ENCODE assay signal across 23 mouse cellular contexts in genomic region chr4:34917400-34917799, GRCm38 (mm10). TPM values are rescaled to one million over a fixed set of nuclear protein-coding genes. Genes with fewer than 3 reads are reported as not detected.
DNase-seq lines count a peak whose midpoint lies in the region; ATAC-seq lines count a peak whose summit lies in the region.
"Had no signal": no experiment of that assay in that cellular context is flagged by ENCODE, and none has a peak within 500 bp of the region (broad histone marks: within the 10 kb centered on the region; RNA-seq: fewer than 3 reads in every experiment).

No protein-coding gene starts in this region.

- H3K4me3 ChIP-seq in forebrain, embryonic 13.5 days: no peak overlapping the region
- H3K4me3 ChIP-seq in forebrain, embryonic 11.5 days (ENCODE audit: low read depth, low read length): no peak overlapping the region
- H3K4me3 ChIP-seq in limb, embryonic 10.5 days: no peak overlapping the region
- H3K4me3 ChIP-seq: embryonic facial prominence, embryonic 12.5 days; heart, embryonic 13.5 days had no signal

- H3K9me3 ChIP-seq in forebrain, embryonic 13.5 days (replicated peaks): no peaks in the 10 kb centered on the region
- no peaks in the 10 kb centered on the region for H3K9me3 ChIP-seq in forebrain, embryonic 11.5 days (ENCODE audit: control insufficient read depth, low read length)
- H3K9me3 ChIP-seq in limb, embryonic 10.5 days (replicated peaks): no peaks in the 10 kb centered on the region
- H3K9me3 ChIP-seq: embryonic facial prominence, embryonic 12.5 days; heart, embryonic 13.5 days had no signal

- H3K4me2 ChIP-seq in forebrain, embryonic 13.5 days: no peak overlapping the region
- no peak overlapping the region for H3K4me2 ChIP-seq in forebrain, embryonic 11.5 days (ENCODE audit: low read depth, low read length, severe bottlenecking)
- H3K4me2 ChIP-seq: embryonic facial prominence, embryonic 12.5 days; heart, embryonic 13.5 days had no signal

- peak; percentile 69; the same call in 1 of the 2 replicates for ATAC-seq in forebrain, embryonic 13.5 days
- no peak for ATAC-seq in forebrain, embryonic 11.5 days (replicated peaks; ENCODE audit: low FRiP score)
- ATAC-seq: hindbrain, embryonic 16.5 days had no signal

- 25% methylated on average over 7 of the region's 7 CpGs for WGBS in forebrain, embryonic 13.5 days
- WGBS in forebrain, embryonic 11.5 days: 55% methylated on average over 7 of the region's 7 CpGs
- WGBS in limb, embryonic 10.5 days: 53% methylated on average over 7 of the region's 7 CpGs

- H3K36me3 ChIP-seq in forebrain, embryonic 13.5 days (ENCODE audit: poor library complexity, severe bottlenecking): no peaks in the 10 kb centered on the region
- H3K36me3 ChIP-seq in forebrain, embryonic 11.5 days (ENCODE audit: control insufficient read depth, insufficient read depth, low read length): no peaks in the 10 kb centered on the region
- no peaks in the 10 kb centered on the region for H3K36me3 ChIP-seq in limb, embryonic 10.5 days
- H3K36me3 ChIP-seq: embryonic facial prominence, embryonic 12.5 days; heart, embryonic 13.5 days had no signal

- DNase-seq in forebrain, embryonic 11.5 days (ENCODE audit: low spot score): no peak
- DNase-seq in retina, postnatal 1 day: peak; percentile 18
- no peak for DNase-seq in retina, embryonic 14.5 days (ENCODE audit: low spot score)
- peak; percentile 45 for DNase-seq in limb, embryonic 10.5 days (ENCODE audit: low spot score)
- DNase-seq in layer of hippocampus, postnatal 10 days (ENCODE audit: low spot score in 2 of 2): no peak
- no peak for DNase-seq in urinary bladder, adult 18-20 months (ENCODE audit: low spot score in 2 of 2)
- DNase-seq: B cell, adult 2 months; cerebellum, adult 9-11 months; heart, postnatal 36 days; kidney, adult 18-20 months; kidney, postnatal 14 days; layer of hippocampus, adult 9-11 months; lung, adult 18-20 months; lung, postnatal 36 days; thymus, postnatal 36 days had no signal

- peaks cover 8% of the 10 kb centered on the region for H3K4me1 ChIP-seq in forebrain, embryonic 13.5 days
- no peaks in the 10 kb centered on the region for H3K4me1 ChIP-seq in forebrain, embryonic 11.5 days (replicated peaks; ENCODE audit: control insufficient read depth, insufficient read depth, low read length)
- peaks cover 9% of the 10 kb centered on the region for H3K4me1 ChIP-seq in limb, embryonic 10.5 days
- H3K4me1 ChIP-seq: embryonic facial prominence, embryonic 12.5 days; heart, embryonic 13.5 days had no signal

- H3K27me3 ChIP-seq in forebrain, embryonic 13.5 days: no peaks in the 10 kb centered on the region
- no peaks in the 10 kb centered on the region for H3K27me3 ChIP-seq in forebrain, embryonic 11.5 days (ENCODE audit: control insufficient read depth, insufficient read depth, low read length)
- H3K27me3 ChIP-seq in limb, embryonic 10.5 days (ENCODE audit: low read depth, poor library complexity, severe bottlenecking): no peaks in the 10 kb centered on the region
- H3K27me3 ChIP-seq: embryonic facial prominence, embryonic 12.5 days; heart, embryonic 13.5 days had no signal

- H3K27ac ChIP-seq in forebrain, embryonic 13.5 days: no peak overlapping the region
- no peak overlapping the region for H3K27ac ChIP-seq in forebrain, embryonic 11.5 days (ENCODE audit: low read depth, low read length)
- H3K27ac ChIP-seq in limb, embryonic 10.5 days: peak overlapping the region; percentile 70; the same call in 1 of the 2 replicates
- H3K27ac ChIP-seq: embryonic facial prominence, embryonic 12.5 days; heart, embryonic 13.5 days had no signal

- no peak overlapping the region for H3K9ac ChIP-seq in forebrain, embryonic 13.5 days
- H3K9ac ChIP-seq in forebrain, embryonic 11.5 days (ENCODE audit: low read length): no peak overlapping the region
- H3K9ac ChIP-seq: embryonic facial prominence, embryonic 12.5 days; heart, embryonic 13.5 days had no signal

RNA-seq across cellular contexts. Expression of gene Cga, which starts 23.8 kb away (rescaled TPM):
- not detected in 2 replicates for polyA plus RNA-seq in forebrain, embryonic 13.5 days (2015; fragmentation: Nextera tagmentation; extraction: Ambion mirVana)
- not detected in 2 replicates for polyA plus RNA-seq in forebrain, embryonic 11.5 days (2014; fragmentation: Nextera tagmentation; extraction: Ambion mirVana)
- not detected in 2 replicates for polyA plus RNA-seq in limb, embryonic 10.5 days (2016; fragmentation: Nextera tagmentation; extraction: Ambion mirVana)
- not detected for total RNA-seq in layer of hippocampus, postnatal 10 days (2021)
- total RNA-seq: adrenal gland, postnatal 36 days; gastrocnemius, adult 18-20 months; granulocyte monocyte progenitor cell, adult 5-6 weeks; heart, postnatal 36 days; neutrophil, adult 5-6 weeks had no signal
- polyA plus RNA-seq: heart, embryonic 13.5 days had no signal

RNA-seq across cellular contexts. Expression of gene Zfp292, which starts 34.6 kb away (rescaled TPM):
- polyA plus RNA-seq in forebrain, embryonic 13.5 days (2015; fragmentation: Nextera tagmentation; extraction: Ambion mirVana): 34.8 and 37.9 TPM in 2 replicates
- 37.7 and 43.6 TPM in 2 replicates for polyA plus RNA-seq in forebrain, embryonic 11.5 days (2014; fragmentation: Nextera tagmentation; extraction: Ambion mirVana)
- 20.5 and 25.3 TPM in 2 replicates for polyA plus RNA-seq in limb, embryonic 10.5 days (2016; fragmentation: Nextera tagmentation; extraction: Ambion mirVana)
- 10 to 100 TPM; 26.1 to 27.7 TPM for total RNA-seq in layer of hippocampus, postnatal 10 days (2021)

Comparison
In these comparisons a context has a peak if more than half of its experiments do, and no peak if none do; other contexts are left out.
1. DNase-seq: peak in retina, postnatal 1 day (single experiment) and limb, embryonic 10.5 days (single experiment); none in forebrain, embryonic 11.5 days (single experiment), retina, embryonic 14.5 days (single experiment), layer of hippocampus, postnatal 10 days (0 of 2) and urinary bladder, adult 18-20 months (0 of 2).